Mouse (Mus musculus) kidney, postnatal 36 days (tissue): ENCODE measurements at regions not wholly inside any gene's neighbourhood (a gene's known extent, or its start where the extent isn't known, plus 50 kb on each side); places are given as distances from the start of the nearest gene placed in this dataset.

Experiments used
- DNase-seq, 2 experiments: peaks; one replicate each; pipeline ENCODE4 v3.0.0; 2021 to 2022; ENCODE audit warnings: mixed read lengths in 2 of 2

GRCm38 (mm10) chr14:36819826-36820225, 148.8 kb downstream of the Ccser2 start:
- no peak for DNase-seq

GRCm38 (mm10) chr14:36802418-36802817, 166.2 kb downstream of the Ccser2 start:
- DNase-seq, result no peak

DNA sequence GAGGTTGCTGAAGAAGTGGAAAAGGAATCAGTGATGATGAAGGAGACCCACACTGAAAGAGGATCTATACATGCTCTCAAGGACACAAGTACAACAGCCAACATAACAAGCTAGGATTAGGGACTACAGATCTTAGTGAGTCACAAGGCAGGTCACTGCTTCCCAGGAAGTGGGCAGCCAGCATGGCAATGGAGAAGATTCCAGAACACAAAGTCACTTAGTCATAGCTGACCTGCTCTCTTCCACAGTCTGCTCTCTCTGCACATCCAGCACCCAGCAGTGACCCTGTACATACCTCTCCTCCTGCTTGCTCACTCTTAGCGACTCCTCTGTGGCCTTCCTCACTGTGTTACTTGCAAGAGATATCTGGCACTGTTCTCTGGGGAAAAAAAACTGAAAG, 168.8 kb downstream of the Ccser2 start:
- no peak for DNase-seq

GRCm38 (mm10) chr14:36781882-36782281, 186.7 kb downstream of the Ccser2 start:
- DNase-seq, result no peak

DNA sequence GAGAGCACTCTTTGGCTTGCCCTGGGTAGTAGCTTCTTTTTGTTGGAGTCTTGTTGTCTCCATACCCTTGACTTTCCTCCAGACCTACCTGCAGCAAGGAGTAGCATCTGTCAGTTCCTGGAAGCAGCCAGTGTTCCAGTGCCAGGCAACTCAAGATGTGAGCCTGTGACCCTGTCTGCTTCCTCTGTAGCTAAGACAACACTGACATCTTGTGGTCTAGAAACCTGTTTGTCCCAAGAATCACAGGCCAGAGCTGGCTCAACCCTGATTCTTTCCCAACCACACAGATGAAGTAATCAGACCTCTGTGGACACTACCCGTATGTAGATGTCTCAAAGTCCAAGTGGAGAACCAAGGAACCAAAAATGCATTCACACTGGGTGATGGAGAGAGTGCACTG, 189.6 kb downstream of the Ccser2 start:
- DNase-seq, result peak in 1 of 2 experiments; percentile 4

GRCm38 (mm10) chr14:36774349-36774748, 194.2 kb downstream of the Ccser2 start:
- peak; percentile 3 to 12 for DNase-seq

DNA sequence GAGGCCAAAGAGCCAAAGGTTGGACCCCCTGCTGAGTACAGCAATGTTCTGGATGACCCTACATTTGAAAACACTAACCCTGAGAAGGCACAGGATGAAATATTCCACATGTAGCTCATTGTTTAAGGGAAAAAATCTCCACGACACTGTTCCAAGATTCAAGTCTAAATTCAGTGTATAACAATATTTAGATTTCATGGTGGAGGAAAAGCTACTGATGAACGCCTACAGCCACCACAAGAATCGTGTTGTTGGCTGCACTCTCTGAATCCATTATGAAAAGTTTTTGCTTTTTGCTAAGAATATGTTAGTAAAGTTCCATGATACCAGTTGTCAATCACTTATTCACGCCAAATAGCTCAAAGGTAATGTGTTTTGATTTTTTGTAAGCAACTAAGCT, 204.2 kb downstream of the Ccser2 start:
- no peak for DNase-seq

DNA sequence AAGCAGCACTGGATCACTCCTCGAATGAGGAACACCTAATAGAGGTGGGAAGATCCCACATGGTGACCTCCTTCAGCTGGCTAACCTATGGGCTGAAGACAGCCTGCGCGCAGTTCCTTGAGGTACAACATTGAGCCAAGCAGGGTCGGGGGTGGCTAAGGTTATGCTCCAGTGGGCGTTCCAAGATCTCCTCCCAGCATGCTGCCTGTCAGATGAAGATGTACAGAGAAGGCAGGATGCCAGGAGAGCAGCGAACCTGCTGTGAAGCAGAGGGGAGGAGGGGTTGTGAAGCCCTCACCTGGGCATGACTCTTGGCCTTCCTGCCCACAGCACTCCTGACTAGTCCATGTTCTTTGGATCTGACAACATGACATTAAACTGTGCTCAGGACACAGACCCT, 212.5 kb downstream of the Ccser2 start:
- DNase-seq, result no peak

GRCm38 (mm10) chr14:36748130-36748883, 220.3 kb downstream of the Ccser2 start:
- no peak for DNase-seq

DNA sequence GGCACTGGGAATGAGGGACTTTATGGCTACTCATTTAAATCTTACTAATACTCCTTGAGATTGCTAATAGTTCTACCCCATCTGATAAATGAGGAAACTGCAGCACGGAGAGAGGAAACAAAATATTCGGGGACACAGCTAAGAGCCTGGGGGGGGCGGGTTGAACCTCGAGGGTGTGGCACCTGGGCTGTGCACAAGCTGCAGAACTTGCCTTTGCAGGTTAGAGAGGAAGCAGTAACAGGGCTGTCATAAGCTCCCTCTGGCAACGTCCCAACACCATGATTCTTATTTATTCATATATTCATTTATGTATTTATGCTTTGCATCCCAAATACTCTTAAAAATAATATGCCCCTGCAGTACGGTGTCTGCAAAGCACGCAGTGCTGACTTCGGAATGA, 237.5 kb downstream of the Ccser2 start:
- no peak for DNase-seq

DNA sequence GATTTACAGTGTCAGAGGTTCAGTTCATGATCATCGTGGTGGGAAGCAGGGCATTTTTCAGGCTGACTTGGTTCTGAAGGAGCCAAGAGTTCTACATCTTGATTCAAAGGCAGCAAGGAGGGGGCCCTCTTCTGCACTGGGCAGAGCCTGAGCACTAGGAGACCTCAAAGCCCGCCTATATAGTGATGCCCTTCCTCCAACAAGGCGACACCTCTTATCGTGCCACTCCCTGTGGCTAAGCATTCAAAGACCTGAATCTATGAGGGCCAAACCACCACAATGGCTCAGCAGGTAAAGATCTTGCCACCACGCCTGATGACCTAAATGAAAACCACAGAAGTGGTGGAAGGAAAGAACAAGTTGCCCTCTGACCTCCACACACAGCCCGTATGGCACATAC, 242.5 kb downstream of the Ccser2 start:
- no peak for DNase-seq

DNA sequence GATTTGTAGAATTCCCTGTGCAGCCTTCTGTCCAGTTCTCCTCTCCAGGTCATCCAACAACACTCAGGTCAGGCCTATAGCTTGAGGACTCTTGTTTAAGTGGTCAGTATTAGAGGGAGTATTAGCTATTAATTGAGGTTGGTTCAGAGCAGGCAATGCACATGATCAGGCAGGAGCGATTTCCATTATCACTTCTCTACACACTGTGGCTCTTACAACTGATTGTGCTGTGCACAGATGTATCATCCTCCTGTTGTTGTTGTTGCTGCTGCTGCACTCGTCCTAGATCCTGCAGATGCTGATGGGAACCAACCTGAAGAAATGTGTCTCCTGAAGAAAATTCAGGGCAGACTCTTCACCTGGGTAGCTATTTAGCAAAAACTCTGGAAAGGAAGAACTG, 252.9 kb downstream of the Ccser2 start:
- no peak for DNase-seq

- no peak for DNase-seq
Observed at GRCm38 (mm10) chr14:36696993-36697392, 271.6 kb downstream of the Ccser2 start.

DNA sequence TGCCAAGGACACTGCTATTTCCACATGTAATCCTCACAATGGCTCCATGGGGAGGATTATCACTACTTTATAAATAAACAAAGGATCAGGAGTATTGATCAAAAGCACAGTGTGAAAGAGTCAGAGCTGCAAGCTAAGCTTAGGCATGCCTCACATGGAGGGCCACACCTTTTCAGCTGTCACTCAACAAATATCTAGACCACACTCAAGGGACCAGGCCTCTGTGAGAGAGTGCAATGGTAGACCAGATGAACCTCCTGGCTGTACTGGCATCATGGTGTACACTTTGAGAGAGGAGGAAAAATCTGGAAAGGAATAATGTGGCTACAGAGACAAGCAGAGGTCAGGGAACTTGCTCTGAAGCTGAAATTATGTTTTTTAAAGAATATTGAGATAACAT, 276.6 kb downstream of the Ccser2 start:
- DNase-seq, result no peak

- no peak for DNase-seq
Observed at GRCm38 (mm10) chr14:36691018-36691417, 277.6 kb downstream of the Ccser2 start.

GRCm38 (mm10) chr14:36658678-36659263, 309.8 kb downstream of the Ccser2 start:
- no peak for DNase-seq

GRCm38 (mm10) chr14:36658193-36658592, 310.4 kb downstream of the Ccser2 start:
- no peak for DNase-seq

DNA sequence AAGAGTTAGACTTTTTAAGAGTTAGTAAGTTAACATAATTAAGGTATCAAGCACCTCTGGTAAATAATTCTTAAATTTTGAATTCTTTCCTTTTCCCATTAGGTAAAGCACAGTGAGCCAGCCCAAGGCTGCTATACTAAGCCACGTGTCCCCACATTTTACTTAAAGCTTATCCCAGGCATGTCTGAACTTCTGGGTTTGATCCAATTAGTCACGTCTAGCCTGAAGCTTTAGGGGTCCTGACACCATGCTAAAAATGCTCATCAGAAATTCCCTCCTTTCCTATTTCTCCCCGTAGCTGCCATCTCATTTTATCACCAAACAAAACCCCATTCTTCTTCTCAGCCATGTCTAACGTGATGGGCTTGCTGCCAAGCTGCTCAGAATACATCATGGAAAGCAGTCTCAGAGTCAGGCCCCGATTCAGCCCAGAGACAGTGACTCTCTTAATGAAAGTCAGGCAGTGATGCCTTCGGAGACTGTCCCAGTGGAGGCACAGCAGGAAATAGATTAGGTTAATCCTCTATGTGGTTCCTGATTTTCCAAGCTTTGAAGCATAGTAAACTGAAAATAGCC, 315.5 kb downstream of the Ccser2 start:
- no peak for DNase-seq

GRCm38 (mm10) chr14:36651053-36651735, 317.4 kb downstream of the Ccser2 start:
- no peak for DNase-seq

DNA sequence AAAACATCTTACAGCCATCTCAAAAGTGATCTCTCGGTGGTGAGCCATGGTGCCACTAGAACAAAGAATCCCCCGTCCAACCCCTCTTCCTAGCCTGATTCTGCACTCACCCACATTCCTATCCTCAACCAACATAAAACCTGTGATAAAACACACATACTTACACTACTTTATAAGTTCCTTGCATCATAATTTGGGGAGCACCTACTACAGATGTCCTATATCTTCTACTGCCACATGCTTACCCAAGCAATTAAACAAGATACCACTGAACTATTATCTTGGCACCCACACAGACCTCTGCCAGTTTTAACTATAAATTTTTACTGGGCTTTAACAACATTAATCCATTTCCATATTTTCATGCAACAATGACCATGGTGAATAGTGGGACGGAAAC, 321.9 kb downstream of the Ccser2 start:
- DNase-seq, result no peak

DNA sequence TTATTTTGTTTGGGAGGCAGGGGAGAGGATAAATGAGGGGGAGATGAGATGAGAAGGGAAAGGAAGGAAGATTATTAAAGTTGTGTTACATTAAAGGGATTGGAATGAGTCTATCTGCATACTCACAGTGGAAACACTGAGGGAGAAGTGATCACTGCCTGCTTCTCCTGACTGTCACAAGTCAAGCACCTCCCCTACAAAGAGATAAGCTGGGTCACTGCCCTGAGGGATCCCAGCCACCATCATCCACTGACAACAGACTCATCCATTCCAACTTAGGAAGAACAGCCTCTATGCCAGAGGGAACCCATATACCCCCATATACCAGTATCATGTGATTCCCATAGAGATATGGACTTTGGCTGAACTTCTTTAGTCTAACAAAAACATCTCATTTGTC, 322.3 kb downstream of the Ccser2 start:
- DNase-seq, result no peak

GRCm38 (mm10) chr14:36624822-36625221, 343.8 kb downstream of the Ccser2 start:
- no peak for DNase-seq

DNA sequence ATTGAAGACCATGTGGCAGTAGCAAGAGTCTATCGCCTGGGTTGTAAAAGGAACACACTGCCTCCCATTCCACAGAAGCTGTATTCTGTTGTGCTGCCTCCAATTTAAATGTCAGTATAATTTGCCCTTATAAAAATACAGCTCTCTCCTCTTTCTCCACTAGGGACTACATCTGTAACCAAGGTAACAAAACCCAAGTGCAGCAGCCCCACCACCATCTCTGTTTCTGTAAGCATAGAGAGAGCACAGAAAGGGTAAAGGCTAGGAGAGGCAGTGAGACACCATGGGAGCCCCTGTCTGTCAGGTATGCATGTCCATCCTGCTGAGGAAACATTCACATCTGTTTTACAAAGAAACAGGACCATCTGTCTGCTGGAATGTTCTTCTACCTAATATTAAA, 344.4 kb downstream of the Ccser2 start:
- DNase-seq, result no peak

DNA sequence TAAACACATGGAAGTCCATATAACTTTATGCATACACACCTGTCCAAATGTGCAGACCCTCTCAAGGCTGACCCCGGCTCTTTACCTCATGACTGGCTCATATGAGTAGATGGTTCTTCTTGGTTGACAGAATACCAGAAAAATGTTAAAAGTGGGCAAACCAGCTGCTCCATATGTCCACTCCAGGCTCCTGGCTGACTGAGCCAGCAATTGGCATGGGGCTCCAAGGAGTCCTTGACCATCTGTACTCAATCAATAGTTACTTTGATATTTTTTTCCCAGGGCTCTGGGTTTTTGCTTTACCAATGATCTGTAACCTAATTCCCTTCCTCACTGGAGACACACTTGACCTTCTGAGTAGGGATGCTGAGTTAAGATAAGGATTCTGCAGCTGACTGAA, 345.5 kb downstream of the Ccser2 start:
- DNase-seq, result no peak
